Mouse (Mus musculus) effector memory CD4-positive, alpha-beta T cell, adult 5 months (primary cell): ENCODE data around the gene Syngr3. TPM values are rescaled to one million over a fixed set of nuclear protein-coding genes. Genes with fewer than 3 reads are reported as not detected.

Experiments used
- polyA plus RNA-seq: library from polyadenylated mRNA; unstranded; fragments of 100-300 nt; shearing (Covaris generic); gene quantifications from one replicate; pipeline ENCODE4 v1.2.1, GENCODE M21; 2017

Gene Syngr3
- 0.34 TPM for polyA plus RNA-seq

GRCm38 (mm10) chr17:24689251-24690081 is at the start of gene Syngr3:
Gene Syngr3 (minus strand): TSS chr17:24689955.

GRCm38 (mm10) chr17:24736330-24737051 is 46.7 kb upstream of the Syngr3 start, which contains the start of gene Msrb1:
Gene Msrb1 (plus strand): TSS chr17:24736642.

DNA sequence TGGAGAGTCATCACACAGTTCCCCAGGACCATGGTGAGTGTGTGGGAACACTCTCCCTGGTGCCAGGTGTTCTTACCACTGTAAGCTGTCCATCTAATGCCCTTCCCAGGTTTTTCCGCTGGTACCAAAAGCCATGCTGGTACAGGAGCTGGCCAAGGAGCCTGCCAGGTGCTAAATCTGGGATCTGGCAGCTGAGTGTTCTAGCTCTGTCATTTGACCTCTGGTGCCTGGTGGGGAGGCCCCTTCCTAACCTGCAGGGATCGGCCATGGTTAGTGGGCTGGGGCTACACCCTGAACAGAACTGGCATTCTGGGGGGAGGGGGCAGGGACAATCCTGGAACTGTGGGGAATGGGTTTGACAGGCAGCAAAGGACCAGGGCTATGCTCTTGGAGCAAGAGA is 37.9 kb upstream of the Syngr3 start, which contains the start of gene Rpl3l:
Gene Rpl3l (plus strand): TSS at position 203 of the 400 bp plus-strand sequence.

GRCm38 (mm10) chr17:24724184-24724583 is 34.4 kb upstream of the Syngr3 start, which contains the start of gene Ndufb10:
Gene Ndufb10 (minus strand): TSS chr17:24724478.

DNA sequence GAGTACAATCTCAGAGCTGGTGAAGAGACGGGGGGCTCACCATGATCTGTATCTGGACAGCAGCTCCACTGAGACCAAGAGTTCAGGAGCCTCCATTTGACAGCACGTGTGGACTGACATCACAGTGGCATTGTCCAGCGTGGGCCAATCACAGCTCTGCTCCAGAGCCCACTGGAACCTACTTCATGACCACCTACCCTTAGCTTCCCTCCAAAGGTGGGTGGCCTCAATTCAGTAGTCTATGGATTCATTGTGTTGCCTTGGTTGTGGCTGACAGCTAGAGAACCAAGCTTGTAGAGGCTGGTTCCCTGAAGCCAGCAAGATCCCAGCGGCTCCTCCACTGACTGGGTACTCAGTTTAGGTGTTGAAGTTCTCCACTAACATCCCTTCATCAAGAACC is 28.2 kb upstream of the Syngr3 start, which contains the start of the genes Rnf151 and Rps2:
Gene Rnf151 (minus strand): TSS at position 121 of the 400 bp plus-strand sequence.
Gene Rps2 (plus strand): TSS at position 174 of the 400 bp plus-strand sequence.

GRCm38 (mm10) chr17:24706982-24707800 is 17.4 kb upstream of the Syngr3 start, which contains the start of gene Tbl3:
Gene Tbl3 (minus strand): TSS chr17:24707660.

DNA sequence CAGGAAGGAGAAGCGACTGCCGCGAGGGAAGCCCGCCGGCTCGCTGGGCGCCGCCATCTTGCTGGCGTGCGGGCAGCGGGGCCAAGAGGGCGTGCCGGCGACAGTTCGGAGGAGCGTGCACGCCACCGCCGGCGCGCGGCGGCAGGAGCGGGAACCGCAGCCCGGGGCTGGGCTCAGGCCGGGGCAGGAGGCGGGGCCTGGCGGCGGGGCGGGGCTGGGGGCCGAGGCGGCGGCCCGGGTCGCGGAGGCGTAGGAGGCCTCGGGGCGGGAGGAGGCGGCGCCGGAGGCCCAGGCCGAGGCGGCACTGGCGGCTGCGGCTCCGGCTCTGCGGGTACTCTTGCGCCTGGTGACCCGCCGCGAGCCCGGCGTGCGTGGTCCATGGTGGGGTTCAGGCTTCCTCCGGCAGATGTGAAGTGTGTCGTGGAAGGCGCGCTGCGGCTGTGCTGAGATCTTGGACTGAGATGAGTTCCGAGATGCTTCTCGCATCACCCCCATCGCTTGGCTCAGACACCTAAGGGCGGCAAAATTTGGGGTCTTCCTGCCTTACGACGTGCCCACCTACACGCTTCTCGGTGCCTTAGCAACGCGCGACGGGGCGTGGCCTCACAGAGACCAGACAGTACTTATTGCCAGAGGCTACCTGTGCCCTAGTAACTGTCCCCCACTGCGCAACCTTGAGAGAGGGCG is 6.4 kb upstream of the Syngr3 start, which contains the start of the genes Gfer and Noxo1:
Gene Gfer (minus strand): TSS at position 146 of the 687 bp plus-strand sequence.
Gene Noxo1 (plus strand): TSS at position 224 of the 687 bp plus-strand sequence.

DNA sequence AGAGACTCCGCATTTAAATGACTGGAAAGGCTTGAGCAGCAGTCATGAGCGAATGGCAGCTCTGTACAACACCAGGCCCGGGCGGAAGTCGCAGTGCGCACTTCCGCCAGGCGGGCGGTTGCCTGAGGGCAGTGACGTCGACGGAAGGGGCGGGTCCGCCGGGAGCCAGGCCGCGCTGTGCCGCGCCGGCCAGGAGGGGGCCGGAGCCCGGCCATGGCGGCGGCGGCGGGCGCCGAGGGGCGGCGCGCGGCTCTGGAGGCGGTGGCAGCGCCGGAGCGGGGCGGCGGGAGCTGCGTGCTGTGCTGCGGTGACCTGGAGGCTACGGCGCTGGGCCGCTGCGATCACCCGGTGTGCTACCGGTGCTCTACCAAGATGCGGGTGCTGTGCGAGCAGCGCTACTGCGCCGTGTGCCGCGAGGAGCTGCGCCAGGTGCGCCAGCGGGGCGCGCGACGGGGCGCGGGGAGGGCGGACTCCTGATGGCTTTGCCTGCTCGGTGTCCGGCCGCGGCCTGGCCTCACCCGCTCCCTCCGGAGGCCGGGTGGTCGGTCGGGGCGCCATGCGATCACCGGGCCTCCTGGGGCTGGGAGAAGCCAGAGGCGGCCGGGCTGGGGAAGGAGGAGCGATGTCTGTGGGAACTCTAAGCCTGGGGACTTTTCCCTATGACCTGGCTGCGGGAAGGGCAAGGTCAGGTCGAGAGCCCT is 20.1 kb downstream of the Syngr3 start, which contains the start of gene Zfp598:
Gene Zfp598 (plus strand): TSS at position 143 of the 701 bp plus-strand sequence.

GRCm38 (mm10) chr17:24658017-24658758 is 31.6 kb downstream of the Syngr3 start, which contains the start of gene Npw:
Gene Npw (minus strand): TSS chr17:24658457.

DNA sequence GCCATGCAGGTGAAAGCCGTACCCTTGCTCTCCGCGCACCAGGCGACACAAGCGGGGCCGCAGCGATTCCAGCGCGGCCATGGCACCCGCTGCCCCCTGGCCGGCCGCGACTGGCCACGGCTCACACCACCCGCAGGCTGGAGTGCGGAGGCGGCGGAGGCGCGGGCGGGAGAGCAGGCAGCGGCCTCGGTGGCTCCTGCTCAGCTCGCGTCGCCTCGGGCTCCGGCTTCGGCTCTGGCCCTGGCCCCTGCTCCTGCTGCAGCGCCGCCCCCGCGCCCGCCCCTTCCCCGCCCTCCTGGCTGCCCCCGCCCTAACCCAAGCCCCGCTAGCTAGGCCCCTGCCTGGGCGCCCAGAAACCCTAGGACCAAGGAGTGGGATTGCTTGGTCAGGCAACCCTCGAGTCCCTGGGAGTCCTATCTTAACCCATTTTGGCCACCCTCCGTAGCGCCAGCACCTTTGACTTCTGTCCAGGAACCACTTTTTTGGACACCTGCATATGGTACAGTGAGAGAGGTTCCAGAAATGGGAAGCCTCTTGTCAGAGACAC is 39.6 kb downstream of the Syngr3 start, which contains the start of gene Slc9a3r2:
Gene Slc9a3r2 (minus strand): TSS at position 258 of the 547 bp plus-strand sequence.

Other genes starting within 250 kb of the Syngr3 start
- gene Dnase1l2, start 246.8 kb downstream of the Syngr3 start, polyA plus RNA-seq = 2.9 TPM
- 99.5 TPM for gene E4f1, start 219.6 kb downstream of the Syngr3 start, polyA plus RNA-seq
- 15.6 TPM for gene Pgp, start 219.6 kb downstream of the Syngr3 start, polyA plus RNA-seq
- not detected for gene Bricd5, start 216.1 kb downstream of the Syngr3 start, polyA plus RNA-seq
- 13.8 TPM for gene Mlst8, start 210.9 kb downstream of the Syngr3 start, polyA plus RNA-seq
- 0.22 TPM for gene Caskin1, start 201.4 kb downstream of the Syngr3 start, polyA plus RNA-seq
- 67.3 TPM for gene Traf7, start 162.0 kb downstream of the Syngr3 start, polyA plus RNA-seq
- gene Rab26, start 155.7 kb downstream of the Syngr3 start, polyA plus RNA-seq = 2.9 TPM
- gene Pkd1, start 140.1 kb downstream of the Syngr3 start, polyA plus RNA-seq = 51.9 TPM
- 34.7 TPM for gene Tsc2, start 57.3 kb downstream of the Syngr3 start, polyA plus RNA-seq
- 2.6 TPM for gene Nthl1, start 57.3 kb downstream of the Syngr3 start, polyA plus RNA-seq
- 0.34 TPM for gene Slc9a3r2, start 39.6 kb downstream of the Syngr3 start, polyA plus RNA-seq
- not detected for gene Npw, start 31.5 kb downstream of the Syngr3 start, polyA plus RNA-seq
- 20.9 TPM for gene Zfp598, start 20.3 kb downstream of the Syngr3 start, polyA plus RNA-seq
- gene Gfer, start 6.2 kb upstream of the Syngr3 start, polyA plus RNA-seq = 30.1 TPM
- 1.4 TPM for gene Noxo1, start 6.3 kb upstream of the Syngr3 start, polyA plus RNA-seq
- 40.1 TPM for gene Tbl3, start 17.7 kb upstream of the Syngr3 start, polyA plus RNA-seq
- not detected for gene Rnf151, start 28.1 kb upstream of the Syngr3 start, polyA plus RNA-seq
- 937 TPM for gene Rps2, start 28.2 kb upstream of the Syngr3 start, polyA plus RNA-seq
- 131 TPM for gene Ndufb10, start 34.5 kb upstream of the Syngr3 start, polyA plus RNA-seq
- gene Rpl3l, start 37.9 kb upstream of the Syngr3 start, polyA plus RNA-seq = not detected
- 8.5 TPM for gene Msrb1, start 46.7 kb upstream of the Syngr3 start, polyA plus RNA-seq
- not detected for gene Hs3st6, start 63.0 kb upstream of the Syngr3 start, polyA plus RNA-seq
- gene Meiob, start 114.3 kb upstream of the Syngr3 start, polyA plus RNA-seq = not detected
- gene Hagh, start 150.2 kb upstream of the Syngr3 start, polyA plus RNA-seq = 37.5 TPM
- 0.34 TPM for gene Fahd1, start 160.4 kb upstream of the Syngr3 start, polyA plus RNA-seq
- gene Igfals, start 176.0 kb upstream of the Syngr3 start, polyA plus RNA-seq = not detected
- gene Nubp2, start 196.4 kb upstream of the Syngr3 start, polyA plus RNA-seq = 57.2 TPM
- 61.2 TPM for gene Spsb3, start 196.7 kb upstream of the Syngr3 start, polyA plus RNA-seq
- 35.7 TPM for gene Eme2, start 205.1 kb upstream of the Syngr3 start, polyA plus RNA-seq
- 43.8 TPM for gene Mrps34, start 205.2 kb upstream of the Syngr3 start, polyA plus RNA-seq
- 27.5 TPM for gene Nme3, start 206.5 kb upstream of the Syngr3 start, polyA plus RNA-seq
- 56.1 TPM for gene Mapk8ip3, start 247.0 kb upstream of the Syngr3 start, polyA plus RNA-seq